Mouse (Mus musculus) large intestine, adult 2 months (tissue): ENCODE data around the gene Ptprm. TPM values are rescaled to one million over a fixed set of nuclear protein-coding genes. Genes with fewer than 3 reads are reported as not detected.

Source experiments
- DNase-seq: peaks from one replicate; pipeline ENCODE4 v3.0.0-alpha.2; 2012; ENCODE audit warnings: low read depth, low spot score
- WGBS: fragments of 180-500 bp; shearing (Covaris S2); methylation state at CpG from one replicate; pipeline ENCODE4 v1.1.7; 2018; 5-methylcytosine and 5-hydroxymethylcytosine counted together
- polyA plus RNA-seq: library from polyadenylated mRNA; depleted of rRNA; stranded (reverse); fragments of >200 nt; gene quantifications from 2 replicates; pipeline ENCODE4 v1.2.3, GENCODE M21; 2012

Gene Ptprm
- polyA plus RNA-seq, 1 experiment = 2.6 TPM

- no peak for DNase-seq
- WGBS = 85% methylated on average over 8 of the region's 8 CpGs
These were observed 4.7 kb downstream of the Ptprm start for GRCm38 (mm10) chr17:67349594-67349993.

- no peak for DNase-seq
- WGBS = 71% methylated on average over 10 of the region's 10 CpGs
These were observed 7.3 kb downstream of the Ptprm start for GRCm38 (mm10) chr17:67346921-67347320.

- WGBS = 86% methylated on average over 8 of the region's 8 CpGs
- no peak for DNase-seq
These were observed 9.1 kb downstream of the Ptprm start for GRCm38 (mm10) chr17:67345157-67345556.

- DNase-seq = no peak
- 66% methylated on average over 2 of the region's 2 CpGs for WGBS
These were observed 10.8 kb downstream of the Ptprm start for GRCm38 (mm10) chr17:67343471-67343870.

GRCm38 (mm10) chr17:67343006-67343405 is 11.3 kb downstream of the Ptprm start:
- WGBS = 81% methylated on average over 6 of the region's 6 CpGs
- DNase-seq = no peak

GRCm38 (mm10) chr17:67340362-67340761 is 13.9 kb downstream of the Ptprm start:
- no peak for DNase-seq
- WGBS = 80% methylated on average over 6 of the region's 6 CpGs

- no peak for DNase-seq
- 90% methylated on average over 5 of the region's 5 CpGs for WGBS
These were observed 14.7 kb downstream of the Ptprm start for GRCm38 (mm10) chr17:67339569-67339968.

GRCm38 (mm10) chr17:67334310-67334709 is 19.9 kb downstream of the Ptprm start:
- WGBS = 60% methylated on average over 3 of the region's 3 CpGs
- no peak for DNase-seq

- 62% methylated on average over 4 of the region's 4 CpGs for WGBS
- no peak for DNase-seq
These were observed 24.8 kb downstream of the Ptprm start for GRCm38 (mm10) chr17:67329435-67329834.

- no peak for DNase-seq
- 18% methylated on average over 1 of the region's 1 CpGs for WGBS
These were observed 29.8 kb downstream of the Ptprm start for GRCm38 (mm10) chr17:67324499-67324832.

GRCm38 (mm10) chr17:67323777-67324498 is 30.3 kb downstream of the Ptprm start:
- no peak for DNase-seq
- WGBS = 38% methylated on average over 11 of the region's 11 CpGs

- DNase-seq = no peak
- WGBS = 58% methylated on average over 4 of the region's 4 CpGs
These were observed 39.6 kb downstream of the Ptprm start for GRCm38 (mm10) chr17:67314491-67315205.

- no peak for DNase-seq
- WGBS = 78% methylated on average over 3 of the region's 3 CpGs
These were observed 45.8 kb downstream of the Ptprm start for GRCm38 (mm10) chr17:67308421-67308820.

GRCm38 (mm10) chr17:67306066-67306845 is 48.0 kb downstream of the Ptprm start:
- WGBS = 79% methylated on average over 10 of the region's 10 CpGs

GRCm38 (mm10) chr17:67304831-67305230 is 49.4 kb downstream of the Ptprm start:
- WGBS = 63% methylated on average over 3 of the region's 3 CpGs
- DNase-seq = no peak

More at GRCm38 (mm10) chr17:67306066-67306845, 48.0 kb downstream of the Ptprm start:
- no peak for DNase-seq

GRCm38 (mm10) chr17:67303326-67304099 is 50.7 kb downstream of the Ptprm start:
- no peak for DNase-seq
- 63% methylated on average over 18 of the region's 18 CpGs for WGBS

GRCm38 (mm10) chr17:67302569-67302968 is 51.7 kb downstream of the Ptprm start:
- no peak for DNase-seq
- WGBS = 75% methylated on average over 4 of the region's 4 CpGs

GRCm38 (mm10) chr17:67302074-67302473 is 52.2 kb downstream of the Ptprm start:
- WGBS = 86% methylated on average over 4 of the region's 4 CpGs
- no peak for DNase-seq

GRCm38 (mm10) chr17:67301367-67301766 is 52.9 kb downstream of the Ptprm start:
- WGBS = 86% methylated on average over 4 of the region's 4 CpGs
- DNase-seq = no peak
